Mouse (Mus musculus) erythroblast, embryonic 14.5 days (primary cell): ENCODE measurements around the gene Dyrk4. TPM values are rescaled to one million over a fixed set of nuclear protein-coding genes. Genes with fewer than 3 reads are reported as not detected.

ENCODE experiments used
- H3K27me3 ChIP-seq: 2 replicates; pipeline ENCODE4 v1.6.1; 2012; ENCODE audit warnings: inconsistent platforms; ENCODE audit not compliant: control insufficient read depth
- H3K36me3 ChIP-seq: 2 replicates; pipeline ENCODE4 v1.6.1; 2012; ENCODE audit warnings: mild to moderate bottlenecking, inconsistent platforms; ENCODE audit not compliant: control insufficient read depth
- H3K4me1 ChIP-seq: 2 replicates; pipeline ENCODE4 v1.6.1; 2012; ENCODE audit warnings: inconsistent platforms; ENCODE audit not compliant: control insufficient read depth
- H3K4me3 ChIP-seq: replicated peaks from 2 replicates; pipeline ENCODE3; 2012; ENCODE audit warnings: moderate library complexity, mild to moderate bottlenecking, inconsistent platforms
- H3K9me3 ChIP-seq: 2 replicates; pipeline ENCODE4 v1.6.1; 2012; ENCODE audit warnings: low read length, inconsistent platforms, mixed read lengths; ENCODE audit not compliant: control insufficient read depth
- GATA1 ChIP-seq: IDR thresholded peaks from 2 replicates; pipeline ENCODE4 v1.6.1; 2012; ENCODE audit warnings: low read length, inconsistent platforms, mixed read lengths
- TAL1 ChIP-seq: IDR thresholded peaks from 3 replicates; pipeline ENCODE4 v1.6.1; 2012; ENCODE audit warnings: low read length, inconsistent platforms, mixed read lengths
- polyA plus RNA-seq: library from polyadenylated mRNA; stranded (reverse); fragments of >175 nt; gene quantifications from 2 replicates; pipeline ENCODE4 v1.2.3, GENCODE M21; 2012

The Dyrk4 gene
- polyA plus RNA-seq: not detected in 2 replicates

DNA sequence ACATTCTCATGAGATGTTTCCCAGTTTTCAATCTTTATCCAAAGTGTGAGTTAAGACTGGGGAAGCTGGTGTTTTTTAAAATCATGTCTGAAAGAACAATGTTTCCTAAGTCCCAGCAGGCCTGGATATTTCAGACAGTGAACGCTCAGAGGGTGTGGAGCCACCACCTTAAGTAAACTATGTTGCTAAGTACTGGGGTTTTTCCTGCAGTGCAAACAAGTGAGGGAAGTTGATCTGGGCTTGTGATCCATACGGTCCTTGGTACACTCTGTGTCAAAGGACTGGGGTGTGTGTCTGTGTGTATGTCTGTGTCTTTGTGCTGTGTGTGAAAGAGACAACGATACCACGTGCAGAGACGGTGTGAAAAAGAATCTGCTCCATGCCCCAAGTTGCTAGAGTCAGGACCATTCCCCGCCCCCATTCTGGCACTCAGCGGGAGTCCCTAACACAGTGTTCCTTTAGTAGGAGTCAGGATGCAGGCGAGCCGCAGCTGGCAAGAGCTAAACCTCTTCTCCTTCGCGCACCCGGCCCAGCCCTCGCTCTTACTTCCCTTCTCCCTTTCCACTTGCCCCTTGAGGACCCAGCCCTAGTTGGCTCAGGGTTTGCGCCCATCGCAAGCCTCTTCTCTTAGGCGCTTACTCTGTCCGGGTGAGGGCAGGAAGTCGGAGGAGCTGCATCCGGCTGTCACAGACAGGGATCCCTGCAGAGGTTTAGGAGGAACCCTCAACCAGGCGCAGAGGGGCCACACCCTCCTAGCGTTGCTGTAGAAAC, at the start of gene Dyrk4:
Gene Dyrk4 (minus strand): TSS at position 729 of the 771 bp plus-strand sequence.
- no peak for TF ChIP-seq GATA1
- TF ChIP-seq TAL1: no peak
- no peaks in the 10 kb centered on the region for H3K27me3 ChIP-seq
- peaks cover 63% of the 10 kb centered on the region for H3K36me3 ChIP-seq
- no peak within 1 kb of the TSS for H3K4me3 ChIP-seq
- H3K4me1 ChIP-seq: peaks cover 1% of the 10 kb centered on the region
- no peaks in the 10 kb centered on the region for H3K9me3 ChIP-seq

GRCm38 (mm10) chr6:126966241-126967026, 44.8 kb upstream of the Dyrk4 start:
- Histone ChIP-seq H3K36me3 (peaks cover 80% of the 10 kb centered on the region), H3K4me1 (no peaks in the 10 kb centered on the region)

GRCm38 (mm10) chr6:126963426-126963825, 41.8 kb upstream of the Dyrk4 start:
- TF ChIP-seq GATA1: no peak
- H3K36me3 ChIP-seq: peaks cover 77% of the 10 kb centered on the region

More at GRCm38 (mm10) chr6:126966241-126967026, 44.8 kb upstream of the Dyrk4 start:
- Histone ChIP-seq H3K27me3 (no peaks in the 10 kb centered on the region), H3K9me3 (no peaks in the 10 kb centered on the region), H3K4me3 (no peak overlapping the region)
- TF ChIP-seq GATA1 (no peak), TAL1 (no peak)

DNA sequence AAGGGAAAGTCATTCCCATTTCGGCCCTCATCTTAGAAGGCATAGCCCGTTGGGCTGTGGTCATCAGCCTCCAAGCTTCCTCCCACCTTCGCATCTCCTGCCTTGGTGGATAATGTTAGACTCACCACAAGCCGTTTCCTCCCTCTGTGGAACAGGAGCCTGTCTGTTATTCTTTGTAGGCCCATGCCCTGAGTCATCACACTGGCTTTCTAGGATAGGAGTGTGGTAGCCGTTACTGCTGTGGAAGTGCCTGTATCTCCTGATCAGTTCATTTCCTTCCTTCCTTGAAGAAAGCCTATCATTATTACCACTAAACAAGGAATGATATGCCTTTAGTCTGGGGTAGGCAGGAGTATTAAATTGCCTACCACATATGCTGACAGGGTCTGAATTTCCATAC, 41.1 kb upstream of the Dyrk4 start:
- no peak overlapping the region for H3K4me3 ChIP-seq
- H3K27me3 ChIP-seq: no peaks in the 10 kb centered on the region
- no peaks in the 10 kb centered on the region for H3K9me3 ChIP-seq
- no peaks in the 10 kb centered on the region for H3K4me1 ChIP-seq
- H3K36me3 ChIP-seq: peaks cover 75% of the 10 kb centered on the region
- TF ChIP-seq TAL1 (no peak), GATA1 (no peak)

More at GRCm38 (mm10) chr6:126963426-126963825, 41.8 kb upstream of the Dyrk4 start:
- H3K4me3 ChIP-seq: no peak overlapping the region
- H3K9me3 ChIP-seq: no peaks in the 10 kb centered on the region
- no peaks in the 10 kb centered on the region for H3K4me1 ChIP-seq
- H3K27me3 ChIP-seq: no peaks in the 10 kb centered on the region

DNA sequence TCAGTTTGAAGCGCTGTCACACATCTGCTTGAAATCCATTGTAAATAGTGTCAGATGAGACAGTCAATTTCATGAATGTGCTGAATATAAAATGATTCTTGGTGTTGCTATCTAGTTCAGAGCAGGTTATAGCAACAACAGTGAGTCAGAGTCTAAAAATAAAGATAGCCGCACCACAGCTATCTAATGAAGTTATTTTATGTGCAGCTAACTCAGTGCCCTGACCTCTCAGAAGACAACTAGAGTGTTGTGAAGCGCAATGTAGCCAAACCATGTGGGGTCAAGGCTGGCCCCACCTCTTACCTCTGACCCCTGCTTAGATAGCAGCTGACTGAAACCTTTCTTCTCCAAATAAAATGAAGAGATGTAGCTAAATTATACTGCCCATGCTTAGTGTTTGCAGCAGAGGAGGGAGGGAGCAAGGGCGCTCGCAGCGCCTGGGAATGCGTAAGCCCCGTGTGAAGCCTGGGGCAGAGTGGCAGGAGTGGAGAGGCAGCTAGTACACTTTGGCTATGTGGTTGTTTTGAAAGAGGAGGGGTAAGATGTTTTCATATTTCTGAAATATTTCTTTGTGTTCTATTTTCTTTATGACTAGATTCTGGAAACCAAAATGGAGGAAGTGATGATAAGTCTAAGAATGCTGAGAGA, 39.9 kb upstream of the Dyrk4 start:
- no peak overlapping the region for H3K4me3 ChIP-seq

DNA sequence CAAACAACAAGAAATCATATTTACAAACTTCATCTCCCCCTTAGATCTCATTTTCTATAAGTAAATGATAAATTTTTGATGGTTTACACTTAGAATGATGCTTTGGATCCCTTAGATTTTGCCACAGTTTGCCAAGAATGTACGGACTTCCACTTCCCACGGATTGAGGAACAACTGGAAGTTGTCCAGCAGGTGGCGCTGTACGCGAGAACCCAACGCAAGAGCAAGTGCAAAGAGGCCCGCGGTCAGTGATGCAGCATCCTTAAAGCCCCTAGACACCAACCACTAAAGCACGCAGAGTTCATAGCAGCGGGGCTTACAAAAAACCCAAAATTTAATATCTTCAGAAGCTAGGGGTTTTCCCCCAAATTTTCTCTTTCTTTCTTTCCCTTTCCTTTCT, 34.1 kb upstream of the Dyrk4 start:
- no peaks in the 10 kb centered on the region for H3K27me3 ChIP-seq
- no peaks in the 10 kb centered on the region for H3K4me1 ChIP-seq
- TF ChIP-seq TAL1 (no peak), GATA1 (no peak)
- no peaks in the 10 kb centered on the region for H3K9me3 ChIP-seq
- H3K4me3 ChIP-seq: no peak overlapping the region
- H3K36me3 ChIP-seq: peaks cover 80% of the 10 kb centered on the region

More for the DNA sequence above, 39.9 kb upstream of the Dyrk4 start:
- peaks cover 77% of the 10 kb centered on the region for H3K36me3 ChIP-seq
- no peaks in the 10 kb centered on the region for H3K9me3 ChIP-seq
- TF ChIP-seq GATA1 (no peak), TAL1 (no peak)
- no peaks in the 10 kb centered on the region for H3K27me3 ChIP-seq
- H3K4me1 ChIP-seq: no peaks in the 10 kb centered on the region

GRCm38 (mm10) chr6:126948336-126948735, 26.7 kb upstream of the Dyrk4 start:
- no peaks in the 10 kb centered on the region for H3K4me1 ChIP-seq
- H3K4me3 ChIP-seq: no peak overlapping the region
- TF ChIP-seq GATA1: no peak
- TF ChIP-seq TAL1: no peak
- H3K27me3 ChIP-seq: no peaks in the 10 kb centered on the region
- no peaks in the 10 kb centered on the region for H3K9me3 ChIP-seq
- peaks cover 92% of the 10 kb centered on the region for H3K36me3 ChIP-seq

- TF ChIP-seq TAL1 (no peak), GATA1 (no peak)
Measured at GRCm38 (mm10) chr6:126940451-126940850, 18.8 kb upstream of the Dyrk4 start.

More at GRCm38 (mm10) chr6:126940451-126940850, 18.8 kb upstream of the Dyrk4 start:
- Histone ChIP-seq H3K9me3 (no peaks in the 10 kb centered on the region), H3K27me3 (no peaks in the 10 kb centered on the region), H3K4me1 (peaks cover 42% of the 10 kb centered on the region), H3K4me3 (peak overlapping the region; percentile 86), H3K36me3 (peaks cover 58% of the 10 kb centered on the region)
